Mouse (Mus musculus): Measurements from ENCODE around the gene Nmral1. TPM values are rescaled to one million over a fixed set of nuclear protein-coding genes. Genes with fewer than 3 reads are reported as not detected.

Gene Nmral1
- polyA plus RNA-seq, 1 experiment from 2014 or later: 97.6 TPM

GRCm38 (mm10) chr16:4670317-4670716 is 48.8 kb downstream of the Nmral1 start:
- Histone ChIP-seq H3K27me3 (ENCODE audit: insufficient read depth, poor library complexity, severe bottlenecking) (no peaks in the 10 kb centered on the region), H3K36me3 (peaks cover 58% of the 10 kb centered on the region), H3K9me3 (no peaks in the 10 kb centered on the region), H3K4me1 (no peaks in the 10 kb centered on the region), H3K27ac (no peak overlapping the region), H3K4me3 (no peak overlapping the region)
- DNase-seq (ENCODE audit: low spot score): no peak
- 76% methylated on average over 5 of the region's 5 CpGs for WGBS

GRCm38 (mm10) chr16:4667190-4667808 is 51.9 kb downstream of the Nmral1 start:
- WGBS: 26% methylated on average over 3 of the region's 3 CpGs
- Histone ChIP-seq H3K4me1 (no peaks in the 10 kb centered on the region), H3K27me3 (ENCODE audit: insufficient read depth, poor library complexity, severe bottlenecking) (no peaks in the 10 kb centered on the region), H3K4me3 (no peak overlapping the region), H3K36me3 (peaks cover 56% of the 10 kb centered on the region), H3K9me3 (no peaks in the 10 kb centered on the region), H3K27ac (no peak overlapping the region)
- peak; percentile 92 for DNase-seq (ENCODE audit: low spot score)

DNA sequence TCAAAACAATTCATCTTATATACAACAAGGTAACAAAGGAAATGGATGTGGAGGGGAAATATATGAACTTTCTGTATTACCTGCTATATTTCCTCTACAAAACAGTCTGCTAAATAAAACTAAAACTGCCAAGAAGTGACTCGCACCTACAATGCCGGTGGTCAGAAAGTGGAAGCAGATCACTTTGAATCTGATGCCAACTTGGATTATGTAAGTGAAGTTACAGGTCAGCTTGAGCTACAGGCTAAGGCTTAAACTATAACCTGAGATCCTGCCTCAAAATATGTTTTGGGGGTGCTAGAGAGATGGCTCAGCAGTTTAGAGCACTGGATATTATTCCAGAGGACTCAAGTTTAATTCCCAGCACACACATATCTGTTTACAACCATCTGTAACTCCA is 53.4 kb downstream of the Nmral1 start:
- DNase-seq (ENCODE audit: low spot score): no peak
- Histone ChIP-seq H3K4me3 (no peak overlapping the region), H3K9me3 (no peaks in the 10 kb centered on the region), H3K27me3 (ENCODE audit: insufficient read depth, poor library complexity, severe bottlenecking) (no peaks in the 10 kb centered on the region), H3K27ac (no peak overlapping the region), H3K36me3 (peaks cover 67% of the 10 kb centered on the region), H3K4me1 (no peaks in the 10 kb centered on the region)
- 88% methylated on average over 2 of the region's 2 CpGs for WGBS

- no peak for DNase-seq (ENCODE audit: low spot score)
- peaks cover 7% of the 10 kb centered on the region for H3K4me1 ChIP-seq
- WGBS: 88% methylated on average over 2 of the region's 2 CpGs
- no peak overlapping the region for H3K27ac ChIP-seq
- no peaks in the 10 kb centered on the region for H3K27me3 ChIP-seq (ENCODE audit: insufficient read depth, poor library complexity, severe bottlenecking)
- no peak overlapping the region for H3K4me3 ChIP-seq
- peaks cover 57% of the 10 kb centered on the region for H3K36me3 ChIP-seq
- H3K9me3 ChIP-seq: no peaks in the 10 kb centered on the region
Measured at GRCm38 (mm10) chr16:4663806-4664205, 55.4 kb downstream of the Nmral1 start.

- no peak overlapping the region for H3K4me3 ChIP-seq
- H3K36me3 ChIP-seq: peaks cover 39% of the 10 kb centered on the region
- H3K27ac ChIP-seq: no peak overlapping the region
- H3K9me3 ChIP-seq: no peaks in the 10 kb centered on the region
- H3K4me1 ChIP-seq: peaks cover 26% of the 10 kb centered on the region
- WGBS: 75% methylated on average over 2 of the region's 2 CpGs
- no peak for DNase-seq (ENCODE audit: low spot score)
- H3K27me3 ChIP-seq (ENCODE audit: insufficient read depth, poor library complexity, severe bottlenecking): no peaks in the 10 kb centered on the region
Measured at GRCm38 (mm10) chr16:4661605-4662004, 57.6 kb downstream of the Nmral1 start.

Other genes with a start within 250 kb of the Nmral1 start
- 87.3 and 201 TPM in 2 replicates for gene Srl, start 177.5 kb downstream of the Nmral1 start, polyA plus RNA-seq (2016; fragmentation: Nextera tagmentation; extraction: Ambion mirVana)
- 9.5 and 17.5 TPM in 2 replicates for gene Tfap4, start 159.5 kb downstream of the Nmral1 start, polyA plus RNA-seq (2016; fragmentation: Nextera tagmentation; extraction: Ambion mirVana)
- 13.9 and 20.7 TPM in 2 replicates for gene Glis2, start 124.6 kb downstream of the Nmral1 start, polyA plus RNA-seq (2016; fragmentation: Nextera tagmentation; extraction: Ambion mirVana)
- gene Pam16, start 94.4 kb downstream of the Nmral1 start, polyA plus RNA-seq (2016; fragmentation: Nextera tagmentation; extraction: Ambion mirVana): 116 and 130 TPM in 2 replicates
- gene Vasn, start 79.4 kb downstream of the Nmral1 start, polyA plus RNA-seq (2016; fragmentation: Nextera tagmentation; extraction: Ambion mirVana): 13.7 and 16.9 TPM in 2 replicates
- gene Dnaja3, start 79.4 kb downstream of the Nmral1 start, polyA plus RNA-seq (2016; fragmentation: Nextera tagmentation; extraction: Ambion mirVana): 78.3 and 85.5 TPM in 2 replicates
- 22.7 and 23.9 TPM in 2 replicates for gene Coro7, start 39.6 kb downstream of the Nmral1 start, polyA plus RNA-seq (2016; fragmentation: Nextera tagmentation; extraction: Ambion mirVana)
- gene Hmox2, start 7.0 kb upstream of the Nmral1 start, polyA plus RNA-seq (2016; fragmentation: Nextera tagmentation; extraction: Ambion mirVana): 101 and 104 TPM in 2 replicates
- gene Cdip1, start 70.9 kb upstream of the Nmral1 start, polyA plus RNA-seq (2016; fragmentation: Nextera tagmentation; extraction: Ambion mirVana): 121 and 152 TPM in 2 replicates
- gene 4930562C15Rik, start 116.1 kb upstream of the Nmral1 start, polyA plus RNA-seq (2016; fragmentation: Nextera tagmentation; extraction: Ambion mirVana): 0.44 and 0.59 TPM in 2 replicates
- gene Ubald1, start 161.0 kb upstream of the Nmral1 start, polyA plus RNA-seq (2016; fragmentation: Nextera tagmentation; extraction: Ambion mirVana): 29.8 and 31.4 TPM in 2 replicates
- 96.2 and 131 TPM in 2 replicates for gene Mgrn1, start 166.9 kb upstream of the Nmral1 start, polyA plus RNA-seq (2016; fragmentation: Nextera tagmentation; extraction: Ambion mirVana)
- gene Nudt16l1, start 219.4 kb upstream of the Nmral1 start, polyA plus RNA-seq (2016; fragmentation: Nextera tagmentation; extraction: Ambion mirVana): 111 and 125 TPM in 2 replicates
- gene Anks3, start 244.8 kb upstream of the Nmral1 start, polyA plus RNA-seq (2016; fragmentation: Nextera tagmentation; extraction: Ambion mirVana): 38.5 and 44.4 TPM in 2 replicates